27 mouse cellular contexts compared by ENCODE assay signal in genomic region chr6:83768485-83768884, GRCm38 (mm10). TPM values are rescaled to one million over a fixed set of nuclear protein-coding genes. Genes with fewer than 3 reads are reported as not detected.
DNase-seq lines count a peak whose midpoint lies in the region; ATAC-seq lines count a peak whose summit lies in the region.
"Had no signal": no experiment of that assay in that cellular context is flagged by ENCODE, and none has a peak within 500 bp of the region (broad histone marks: within the 10 kb centered on the region; RNA-seq: fewer than 3 reads in every experiment).

No protein-coding gene starts in this region.

- peaks cover 11% of the 10 kb centered on the region for H3K27me3 ChIP-seq in heart, embryonic 15.5 days
- H3K27me3 ChIP-seq in heart, embryonic 10.5 days (ENCODE audit: insufficient read depth, poor library complexity, severe bottlenecking), result peaks cover 20% of the 10 kb centered on the region
- H3K27me3 ChIP-seq in lung, embryonic 16.5 days (ENCODE audit: control insufficient read depth, insufficient read depth, low read depth, low read length), result peaks cover 4% of the 10 kb centered on the region
- H3K27me3 ChIP-seq: intestine, embryonic 15.5 days had no signal

- WGBS in heart, embryonic 15.5 days, result 65% methylated on average over 5 of the region's 5 CpGs
- WGBS in heart, embryonic 10.5 days, result 69% methylated on average over 5 of the region's 5 CpGs
- 45% methylated on average over 5 of the region's 5 CpGs for WGBS in lung, embryonic 16.5 days

- H3K36me3 ChIP-seq in heart, embryonic 15.5 days, result peaks cover 36% of the 10 kb centered on the region
- peaks cover 60% of the 10 kb centered on the region for H3K36me3 ChIP-seq in heart, embryonic 10.5 days
- peaks cover 16% of the 10 kb centered on the region for H3K36me3 ChIP-seq in lung, embryonic 16.5 days (ENCODE audit: control insufficient read depth, insufficient read depth, low read length)

- 0 out of 2 replicates have a peak, but pooled peaks have one; percentile 13 for ATAC-seq in heart, embryonic 15.5 days (replicated peaks; ENCODE audit: insufficient number of reproducible peaks, insufficient read depth, low FRiP score, low read depth)
- 0 out of 2 replicates have a peak, but pooled peaks have one; percentile 23 for ATAC-seq in lung, embryonic 16.5 days (ENCODE audit: low read depth)
- ATAC-seq: CD4-positive, CD25-positive, alpha-beta regulatory T cell, adult 4 months; forebrain, embryonic 14.5 days; intestine, embryonic 15.5 days had no signal

- H3K9ac ChIP-seq in heart, embryonic 15.5 days, result no peak overlapping the region
- H3K9ac ChIP-seq in lung, embryonic 16.5 days (ENCODE audit: low read length), result no peak overlapping the region
- H3K9ac ChIP-seq: embryonic facial prominence, embryonic 15.5 days; hindbrain, embryonic 14.5 days; intestine, embryonic 15.5 days had no signal

- no peak overlapping the region for H3K4me3 ChIP-seq in heart, embryonic 15.5 days
- H3K4me3 ChIP-seq in heart, embryonic 10.5 days, result no peak overlapping the region
- H3K4me3 ChIP-seq in lung, embryonic 16.5 days (ENCODE audit: low read length), result no peak overlapping the region
- H3K4me3 ChIP-seq: embryonic facial prominence, embryonic 15.5 days; erythroblast, embryonic 14.5 days; forebrain, embryonic 10.5 days; hindbrain, embryonic 10.5 days; intestine, embryonic 15.5 days had no signal

- H3K9me3 ChIP-seq in heart, embryonic 15.5 days (replicated peaks), result no peaks in the 10 kb centered on the region
- H3K9me3 ChIP-seq in heart, embryonic 10.5 days, result no peaks in the 10 kb centered on the region
- no peaks in the 10 kb centered on the region for H3K9me3 ChIP-seq in lung, embryonic 16.5 days (ENCODE audit: control insufficient read depth, low read length)
- H3K9me3 ChIP-seq: embryonic facial prominence, embryonic 15.5 days; forebrain, embryonic 10.5 days; G1E; hindbrain, embryonic 10.5 days; intestine, embryonic 15.5 days had no signal

- no peak overlapping the region for H3K4me2 ChIP-seq in heart, embryonic 15.5 days
- H3K4me2 ChIP-seq in lung, embryonic 16.5 days (ENCODE audit: low read depth, low read length), result no peak overlapping the region
- H3K4me2 ChIP-seq: embryonic facial prominence, embryonic 15.5 days; hindbrain, embryonic 14.5 days; intestine, embryonic 15.5 days had no signal

- no peak overlapping the region for H3K27ac ChIP-seq in heart, embryonic 15.5 days
- H3K27ac ChIP-seq in heart, embryonic 10.5 days, result no peak overlapping the region
- H3K27ac ChIP-seq in lung, embryonic 16.5 days (ENCODE audit: low read length), result no peak overlapping the region
- H3K27ac ChIP-seq: embryonic facial prominence, embryonic 15.5 days; forebrain, embryonic 10.5 days; hindbrain, embryonic 10.5 days; hindbrain, embryonic 14.5 days; intestine, embryonic 15.5 days had no signal

- peaks cover 11% of the 10 kb centered on the region for H3K4me1 ChIP-seq in heart, embryonic 15.5 days (replicated peaks)
- H3K4me1 ChIP-seq in heart, embryonic 10.5 days, result peaks cover 10% of the 10 kb centered on the region
- 0 out of 2 replicates have a peak, but pooled peaks cover 7% of the 10 kb centered on the region for H3K4me1 ChIP-seq in lung, embryonic 16.5 days (replicated peaks; ENCODE audit: control insufficient read depth, insufficient read depth, low read length)
- H3K4me1 ChIP-seq: intestine, embryonic 15.5 days had no signal

- peak; percentile 14 for DNase-seq in gastrocnemius, adult 18-20 months (ENCODE audit: low spot score)
- DNase-seq in gastrocnemius, postnatal 25 days, result no peak
- DNase-seq in heart, embryonic 10.5 days (ENCODE audit: low spot score), result no peak
- DNase-seq in lung, postnatal 25 days (ENCODE audit: low spot score), result no peak
- peak; percentile 18 for DNase-seq in skeletal muscle tissue, adult 2 months (ENCODE audit: low read depth, low spot score)
- DNase-seq: adrenal gland, adult 8-10 months; adrenal gland, postnatal 36 days; B cell, adult 2 months; cerebellum, adult 2 months; cerebellum, postnatal 14 days; embryo, embryonic 11 days; gastrocnemius, postnatal 10 days had no signal

RNA-seq across cellular contexts. Expression of gene Ankrd53, which starts 6.0 kb away (rescaled TPM):
- total RNA-seq in gastrocnemius, adult 18-20 months (2021), result not detected
- total RNA-seq in gastrocnemius, postnatal 25 days (2021), result not detected
- 0.10 and 0.24 TPM in 2 replicates for polyA plus RNA-seq in heart, embryonic 15.5 days (2015; fragmentation: Nextera tagmentation; extraction: Ambion mirVana)
- polyA plus RNA-seq in heart, embryonic 10.5 days (2016; fragmentation: Nextera tagmentation; extraction: Ambion mirVana), result 0.09 and 0.10 TPM in 2 replicates
- 0.14 TPM in 1 of 2 replicates, not detected in the other for polyA plus RNA-seq in lung, embryonic 16.5 days (2015; fragmentation: Nextera tagmentation; extraction: Ambion mirVana)
- total RNA-seq: adrenal gland, postnatal 36 days; common myeloid progenitor, adult 5-6 weeks; G1E; gastrocnemius, postnatal 10 days had no signal
- polyA plus RNA-seq: CD4-positive, CD25-positive, alpha-beta regulatory T cell, adult 4 months; cerebellum, adult 2 months; embryonic facial prominence, embryonic 11.5 days; embryonic facial prominence, embryonic 15.5 days; erythroblast, embryonic 14.5 days; forebrain, embryonic 14.5 days; G1E; heart, embryonic 14.5 days; hindbrain, embryonic 10.5 days; hindbrain, embryonic 14.5 days; intestine, embryonic 15.5 days had no signal

RNA-seq across cellular contexts. Expression of gene Tex261, which starts 7.1 kb away (rescaled TPM):
- total RNA-seq in gastrocnemius, adult 18-20 months (2021), result 10 to 100 TPM; 41.1 to 55.3 TPM
- total RNA-seq in gastrocnemius, postnatal 25 days (2021), result 10 to 100 TPM; 47.2 to 49.5 TPM
- polyA plus RNA-seq in heart, embryonic 15.5 days (2015; fragmentation: Nextera tagmentation; extraction: Ambion mirVana), result 74.6 and 76.4 TPM in 2 replicates
- polyA plus RNA-seq in heart, embryonic 10.5 days (2016; fragmentation: Nextera tagmentation; extraction: Ambion mirVana), result 82.4 and 88.7 TPM in 2 replicates
- polyA plus RNA-seq in lung, embryonic 16.5 days (2015; fragmentation: Nextera tagmentation; extraction: Ambion mirVana), result 86.3 and 105 TPM in 2 replicates

RNA-seq across cellular contexts. Expression of gene Atp6v1b1, which starts 25.7 kb away (rescaled TPM):
- total RNA-seq in gastrocnemius, adult 18-20 months (2021), result not detected
- total RNA-seq in gastrocnemius, postnatal 25 days (2021), result not detected
- polyA plus RNA-seq in heart, embryonic 15.5 days (2015; fragmentation: Nextera tagmentation; extraction: Ambion mirVana), result 0.16 TPM in 1 of 2 replicates, not detected in the other
- polyA plus RNA-seq in heart, embryonic 10.5 days (2016; fragmentation: Nextera tagmentation; extraction: Ambion mirVana), result not detected in 2 replicates
- 1.4 TPM in 2 replicates for polyA plus RNA-seq in lung, embryonic 16.5 days (2015; fragmentation: Nextera tagmentation; extraction: Ambion mirVana)
- total RNA-seq: adrenal gland, adult 8-10 months; adrenal gland, postnatal 36 days; common myeloid progenitor, adult 5-6 weeks; gastrocnemius, postnatal 10 days; granulocyte monocyte progenitor cell, adult 5-6 weeks had no signal
- polyA plus RNA-seq: CD4-positive, CD25-positive, alpha-beta regulatory T cell, adult 4 months; cerebellum, adult 2 months; erythroblast, embryonic 14.5 days; forebrain, embryonic 10.5 days; forebrain, embryonic 14.5 days; G1E; heart, embryonic 14.5 days; hindbrain, embryonic 10.5 days; hindbrain, embryonic 14.5 days had no signal

RNA-seq across cellular contexts. Expression of gene Nagk, which starts 26.3 kb away (rescaled TPM):
- 1 to 10 TPM; 4.5 to 8.6 TPM for total RNA-seq in gastrocnemius, adult 18-20 months (2021)
- total RNA-seq in gastrocnemius, postnatal 25 days (2021), result 1 to 10 TPM; 3.8 to 6.6 TPM
- polyA plus RNA-seq in heart, embryonic 15.5 days (2015; fragmentation: Nextera tagmentation; extraction: Ambion mirVana), result 61.2 and 65.0 TPM in 2 replicates
- polyA plus RNA-seq in heart, embryonic 10.5 days (2016; fragmentation: Nextera tagmentation; extraction: Ambion mirVana), result 44.1 and 49.4 TPM in 2 replicates
- 58.3 and 63.5 TPM in 2 replicates for polyA plus RNA-seq in lung, embryonic 16.5 days (2015; fragmentation: Nextera tagmentation; extraction: Ambion mirVana)

RNA-seq across cellular contexts. Expression of gene Vax2, which starts 57.4 kb away (rescaled TPM):
- total RNA-seq in gastrocnemius, adult 18-20 months (2021), result not detected
- not detected for total RNA-seq in gastrocnemius, postnatal 25 days (2021)
- not detected in 2 replicates for polyA plus RNA-seq in heart, embryonic 15.5 days (2015; fragmentation: Nextera tagmentation; extraction: Ambion mirVana)
- polyA plus RNA-seq in heart, embryonic 10.5 days (2016; fragmentation: Nextera tagmentation; extraction: Ambion mirVana), result not detected in 2 replicates
- polyA plus RNA-seq in lung, embryonic 16.5 days (2015; fragmentation: Nextera tagmentation; extraction: Ambion mirVana), result not detected in 2 replicates
- total RNA-seq: adrenal gland, adult 8-10 months; adrenal gland, postnatal 36 days; common myeloid progenitor, adult 5-6 weeks; G1E; gastrocnemius, postnatal 10 days; granulocyte monocyte progenitor cell, adult 5-6 weeks had no signal
- polyA plus RNA-seq: cerebellum, adult 2 months; erythroblast, embryonic 14.5 days; forebrain, embryonic 14.5 days; G1E; heart, embryonic 14.5 days; hindbrain, embryonic 14.5 days; intestine, embryonic 15.5 days had no signal

Comparison
In these comparisons a context has a peak if more than half of its experiments do, and no peak if none do; other contexts are left out.
1. DNase-seq: peak in gastrocnemius, adult 18-20 months (single experiment) and skeletal muscle tissue, adult 2 months (single experiment); none in gastrocnemius, postnatal 25 days (single experiment), heart, embryonic 10.5 days (single experiment) and lung, postnatal 25 days (single experiment).